Mouse (Mus musculus) macrophage (primary cell): ENCODE measurements around the gene Zeb2. TPM values are rescaled to one million over a fixed set of nuclear protein-coding genes. Genes with fewer than 3 reads are reported as not detected.
A peak's percentile ranks its signal among the peaks of the same experiment; 100 is the strongest.

Experiments used
- H3K27ac ChIP-seq: fragments of 350-480 bp; formaldehyde crosslinking; 2 replicates; pipeline ENCODE4 v1.9.0; 2021
- H3K36me3 ChIP-seq: fragments of 350-480 bp; formaldehyde crosslinking; 2 replicates; pipeline ENCODE4 v1.9.0; 2021; ENCODE audit errors: inconsistent target
- H3K4me3 ChIP-seq: fragments of 350-480 bp; formaldehyde crosslinking; 2 replicates; pipeline ENCODE4 v1.9.0; 2021; ENCODE audit errors: inconsistent target
- H3K79me2 ChIP-seq: fragments of 350-480 bp; formaldehyde crosslinking; 2 replicates; pipeline ENCODE4 v1.9.0; 2021; ENCODE audit errors: inconsistent target
- WGBS: methylation state at CpG from one replicate; pipeline ENCODE4 v1.1.7; 2026; ENCODE audit warnings: inconsistent platforms; ENCODE audit not compliant: missing documents; 5-methylcytosine and 5-hydroxymethylcytosine counted together
- polyA plus RNA-seq: library from polyadenylated mRNA; stranded (reverse); fragments of 250-400 nt; gene quantifications from 3 replicates; pipeline ENCODE4 v1.2.4, GENCODE M21; 2018; ENCODE audit warnings: inconsistent platforms

Zeb2 gene
- polyA plus RNA-seq, 1 experiment from 2014 or later: 164 TPM

DNA sequence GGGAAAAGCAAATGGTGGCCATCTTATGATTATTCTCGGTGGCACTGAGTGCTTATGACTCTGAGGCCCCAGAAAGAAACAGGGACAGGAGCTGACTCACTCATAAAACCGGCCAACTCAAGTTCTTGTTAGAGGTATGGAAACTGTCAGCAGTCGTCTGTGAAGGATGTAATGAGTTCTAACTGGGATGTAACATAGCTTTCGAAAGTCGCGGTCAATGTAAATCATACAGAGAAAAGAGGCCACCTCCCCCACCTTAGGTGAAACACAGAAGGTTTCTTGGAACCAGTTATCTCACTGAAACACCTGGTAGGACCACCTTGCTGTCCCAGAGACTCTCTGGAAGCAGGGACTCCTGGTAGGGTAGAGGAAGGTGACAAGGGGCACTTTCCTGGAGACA lies 61.3 kb downstream of the Zeb2 start:
- 78% methylated on average over 6 of the region's 6 CpGs for WGBS
- H3K79me2 ChIP-seq: peaks cover 100% of the 10 kb centered on the region
- H3K36me3 ChIP-seq: peaks cover 47% of the 10 kb centered on the region
- H3K4me3 ChIP-seq: no peak overlapping the region
- no peak overlapping the region for H3K27ac ChIP-seq

GRCm38 (mm10) chr2:45055034-45055615 lies 62.1 kb downstream of the Zeb2 start:
- 89% methylated on average over 8 of the region's 8 CpGs for WGBS
- Histone ChIP-seq H3K27ac (no peak overlapping the region), H3K79me2 (peaks cover 100% of the 10 kb centered on the region), H3K36me3 (peaks cover 39% of the 10 kb centered on the region), H3K4me3 (no peak overlapping the region)

- WGBS: 88% methylated on average over 11 of the region's 11 CpGs
- Histone ChIP-seq H3K36me3 (peaks cover 33% of the 10 kb centered on the region), H3K27ac (peak overlapping the region; percentile 15), H3K79me2 (peaks cover 94% of the 10 kb centered on the region), H3K4me3 (no peak overlapping the region)
Observed at GRCm38 (mm10) chr2:45054070-45055025, 62.8 kb downstream of the Zeb2 start.

- WGBS: 59% methylated on average over 4 of the region's 4 CpGs
- H3K36me3 ChIP-seq: peaks cover 21% of the 10 kb centered on the region
- H3K4me3 ChIP-seq: no peak overlapping the region
- H3K79me2 ChIP-seq: peaks cover 93% of the 10 kb centered on the region
- 0 out of 2 replicates have a peak overlapping the region, but pooled peaks have one; percentile 5 for H3K27ac ChIP-seq
Observed at GRCm38 (mm10) chr2:45052587-45052986, 64.6 kb downstream of the Zeb2 start.

GRCm38 (mm10) chr2:45051321-45051720 lies 65.9 kb downstream of the Zeb2 start:
- 34% methylated on average over 2 of the region's 2 CpGs for WGBS
- no peak overlapping the region for H3K4me3 ChIP-seq

DNA sequence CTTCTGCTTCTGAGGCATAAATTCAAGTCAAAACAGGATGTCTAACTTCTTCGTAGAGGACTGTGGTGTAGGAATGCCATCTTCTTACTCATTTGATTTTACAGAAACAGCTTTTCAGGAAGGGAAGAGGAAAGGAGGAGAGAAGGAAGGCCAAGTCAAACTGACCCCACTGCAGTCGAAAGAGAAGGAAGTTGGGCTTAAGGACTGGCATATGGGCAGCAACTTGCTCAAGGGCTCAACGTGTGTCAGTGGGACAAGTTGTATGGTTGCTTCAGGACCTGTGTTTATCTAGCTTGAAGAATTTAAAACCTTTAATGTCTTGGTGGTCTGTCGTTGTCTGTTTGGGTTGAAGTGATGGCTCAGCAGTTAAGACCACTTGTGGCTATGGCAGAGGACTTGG lies 67.3 kb downstream of the Zeb2 start:
- Histone ChIP-seq H3K4me3 (no peak overlapping the region), H3K36me3 (peaks cover 21% of the 10 kb centered on the region; the same call in 1 of the 2 replicates), H3K27ac (peak overlapping the region; percentile 86), H3K79me2 (peaks cover 93% of the 10 kb centered on the region)
- 27% methylated on average over 4 of the region's 4 CpGs for WGBS

More at GRCm38 (mm10) chr2:45051321-45051720, 65.9 kb downstream of the Zeb2 start:
- Histone ChIP-seq H3K79me2 (peaks cover 93% of the 10 kb centered on the region), H3K27ac (peak overlapping the region; percentile 86; the same call in 1 of the 2 replicates), H3K36me3 (peaks cover 18% of the 10 kb centered on the region)

DNA sequence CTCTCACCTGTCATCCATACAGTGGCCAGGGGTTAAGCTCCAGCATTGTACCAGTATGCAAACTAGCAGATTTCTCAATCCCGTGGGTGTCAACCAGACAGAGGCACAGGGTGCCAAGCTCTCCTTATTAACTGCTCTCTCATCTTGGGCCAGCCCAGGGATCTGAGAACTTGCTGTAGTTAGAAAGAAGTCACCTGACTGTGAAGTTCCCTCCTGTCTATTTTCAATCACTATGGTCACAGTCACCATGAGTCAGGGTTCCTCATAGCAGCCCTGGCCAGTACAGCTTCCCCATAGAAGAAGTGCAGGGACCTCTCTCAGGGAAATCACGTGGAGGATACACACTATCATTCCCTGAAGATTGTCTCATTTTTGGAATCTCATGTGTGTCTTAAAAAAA lies 67.9 kb downstream of the Zeb2 start:
- Histone ChIP-seq H3K79me2 (peaks cover 93% of the 10 kb centered on the region), H3K36me3 (peaks cover 21% of the 10 kb centered on the region; the same call in 1 of the 2 replicates), H3K4me3 (no peak overlapping the region), H3K27ac (peak overlapping the region; percentile 86)
- 6% methylated on average over 2 of the region's 2 CpGs for WGBS

DNA sequence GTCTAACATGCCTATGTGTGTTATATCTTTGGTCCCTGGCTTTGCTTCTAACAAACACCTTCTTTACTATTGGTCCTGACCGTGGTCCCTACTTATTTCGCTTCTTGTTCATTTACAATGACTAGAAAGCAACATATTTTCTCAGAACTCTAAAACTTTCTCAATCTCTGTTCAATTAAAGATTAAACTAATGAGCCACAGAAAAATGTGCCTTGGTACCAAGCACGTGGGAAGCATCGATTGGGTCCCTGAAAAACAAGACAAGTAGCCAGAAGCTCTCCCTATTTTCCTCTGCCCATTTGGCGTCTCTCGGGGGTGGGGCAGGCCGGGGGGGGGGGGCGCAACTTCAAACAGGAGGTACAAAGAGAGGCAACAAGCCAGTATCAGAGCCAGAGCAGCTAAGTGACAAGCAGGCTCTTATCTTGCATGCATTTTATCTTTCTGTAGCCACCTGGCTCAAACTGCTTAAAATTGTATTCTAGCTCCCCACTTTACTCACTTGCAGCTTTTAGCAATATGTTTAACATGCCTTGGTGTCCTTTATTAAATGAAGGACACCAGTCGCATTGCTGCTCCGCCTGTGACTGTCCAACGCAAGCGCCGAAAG lies 76.4 kb downstream of the Zeb2 start:
- 92% methylated on average over 13 of the region's 13 CpGs for WGBS
- no peak overlapping the region for H3K4me3 ChIP-seq
- H3K79me2 ChIP-seq: peaks cover 100% of the 10 kb centered on the region
- H3K27ac ChIP-seq: no peak overlapping the region
- H3K36me3 ChIP-seq: peaks cover 20% of the 10 kb centered on the region; the same call in 1 of the 2 replicates

GRCm38 (mm10) chr2:45039503-45039902 lies 77.7 kb downstream of the Zeb2 start:
- Histone ChIP-seq H3K27ac (peak overlapping the region; percentile 19), H3K36me3 (peaks cover 26% of the 10 kb centered on the region; the same call in 1 of the 2 replicates), H3K4me3 (no peak overlapping the region), H3K79me2 (peaks cover 100% of the 10 kb centered on the region)

DNA sequence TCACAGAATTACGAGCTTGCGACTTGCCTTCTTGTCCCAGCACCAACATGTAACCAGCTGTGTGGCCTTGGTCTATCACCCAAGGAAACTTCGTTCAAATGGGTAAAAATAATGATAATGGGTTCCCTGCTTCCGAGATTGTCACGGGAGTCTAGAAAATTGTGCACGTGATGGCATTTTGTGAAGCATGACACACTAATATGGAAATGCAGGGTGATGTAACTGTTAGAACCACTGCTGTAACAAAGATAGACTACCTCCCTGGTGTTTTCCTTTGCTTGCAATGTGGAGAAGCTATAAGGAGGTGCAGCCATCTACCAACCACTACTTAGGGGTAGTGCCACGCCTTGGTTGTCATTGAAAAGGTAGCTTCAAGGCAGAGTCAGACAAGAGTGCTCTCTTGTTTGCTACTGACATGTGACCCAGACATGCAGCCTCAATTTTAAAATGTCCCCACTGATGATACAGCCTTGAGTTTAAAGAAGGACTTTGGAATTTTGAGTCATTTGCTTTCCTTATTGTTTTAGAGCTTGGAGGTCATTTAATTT lies 89.0 kb downstream of the Zeb2 start:
- Histone ChIP-seq H3K36me3 (peaks cover 10% of the 10 kb centered on the region; the same call in 1 of the 2 replicates), H3K27ac (no peak overlapping the region), H3K79me2 (peaks cover 100% of the 10 kb centered on the region), H3K4me3 (no peak overlapping the region)
- WGBS: 89% methylated on average over 7 of the region's 7 CpGs

DNA sequence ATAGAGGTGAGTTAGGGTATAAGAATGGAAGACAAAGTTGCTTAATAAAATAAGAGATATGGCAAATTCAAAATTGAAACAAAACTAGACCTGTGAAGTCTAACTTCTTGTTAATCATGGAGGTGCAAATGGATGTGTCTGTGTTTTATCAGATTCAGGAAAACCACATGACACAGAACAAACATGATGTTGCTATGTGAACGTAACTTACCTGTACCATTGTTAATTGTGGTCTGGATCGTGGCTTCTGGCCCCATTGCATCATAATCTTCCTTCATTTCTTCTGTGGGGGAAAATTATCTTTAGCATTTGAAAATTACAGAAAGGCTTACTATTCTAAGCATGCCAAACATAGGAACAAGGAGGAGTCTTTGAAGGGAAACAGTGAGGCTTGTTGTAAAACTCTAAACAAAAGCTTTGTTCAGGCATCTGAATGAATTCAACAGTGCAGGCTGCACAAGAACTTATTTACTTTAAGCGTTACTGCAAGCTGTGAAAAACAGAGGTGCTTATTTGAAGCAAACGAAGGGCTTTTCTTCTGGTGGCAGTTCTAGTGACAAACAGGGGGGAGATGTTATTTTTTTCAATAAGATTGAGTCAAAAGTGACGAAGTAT lies 99.9 kb downstream of the Zeb2 start:
- H3K36me3 ChIP-seq: peaks cover 90% of the 10 kb centered on the region
- peaks cover 100% of the 10 kb centered on the region for H3K79me2 ChIP-seq
- WGBS: 86% methylated on average over 5 of the region's 5 CpGs
- no peak overlapping the region for H3K27ac ChIP-seq
- no peak overlapping the region for H3K4me3 ChIP-seq

DNA sequence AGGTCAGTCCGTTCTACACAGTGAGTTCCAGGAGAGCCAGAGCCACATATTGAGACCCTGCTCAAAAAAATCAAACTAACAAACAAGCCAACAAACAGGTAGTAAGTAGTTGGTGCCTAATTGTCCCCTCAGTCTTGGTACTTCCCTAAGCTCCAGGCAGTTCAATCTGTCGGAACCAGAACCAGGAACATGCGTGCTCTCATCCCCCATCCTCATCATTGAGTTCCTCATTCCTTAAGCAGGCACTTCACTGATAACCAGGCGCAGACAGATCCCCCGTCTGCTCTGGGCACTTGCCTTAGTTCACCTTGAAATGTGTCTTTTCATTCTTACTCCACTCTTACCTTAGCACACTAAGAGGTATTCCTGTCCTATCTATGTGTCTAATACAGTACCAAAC lies 103.9 kb downstream of the Zeb2 start:
- no peak overlapping the region for H3K4me3 ChIP-seq
- WGBS: 76% methylated on average over 5 of the region's 5 CpGs
- peaks cover 100% of the 10 kb centered on the region for H3K79me2 ChIP-seq
- H3K27ac ChIP-seq: no peak overlapping the region
- peaks cover 92% of the 10 kb centered on the region for H3K36me3 ChIP-seq

GRCm38 (mm10) chr2:45012676-45013075 lies 104.5 kb downstream of the Zeb2 start:
- no peak overlapping the region for H3K4me3 ChIP-seq
- no peak overlapping the region for H3K27ac ChIP-seq
- H3K79me2 ChIP-seq: peaks cover 100% of the 10 kb centered on the region
- peaks cover 92% of the 10 kb centered on the region for H3K36me3 ChIP-seq
- WGBS: 97% methylated on average over 3 of the region's 3 CpGs

- Histone ChIP-seq H3K36me3 (peaks cover 92% of the 10 kb centered on the region), H3K4me3 (no peak overlapping the region), H3K27ac (no peak overlapping the region), H3K79me2 (peaks cover 100% of the 10 kb centered on the region)
- 100% methylated on average over 1 of the region's 1 CpGs for WGBS
Observed at GRCm38 (mm10) chr2:45010701-45011100, 106.5 kb downstream of the Zeb2 start.
